Mouse (Mus musculus): ENCODE measurements at regions not wholly inside any gene's neighbourhood (a gene's known extent, or its start where the extent isn't known, plus 50 kb on each side); places are given as distances from the start of the nearest gene placed in this dataset.

DNA sequence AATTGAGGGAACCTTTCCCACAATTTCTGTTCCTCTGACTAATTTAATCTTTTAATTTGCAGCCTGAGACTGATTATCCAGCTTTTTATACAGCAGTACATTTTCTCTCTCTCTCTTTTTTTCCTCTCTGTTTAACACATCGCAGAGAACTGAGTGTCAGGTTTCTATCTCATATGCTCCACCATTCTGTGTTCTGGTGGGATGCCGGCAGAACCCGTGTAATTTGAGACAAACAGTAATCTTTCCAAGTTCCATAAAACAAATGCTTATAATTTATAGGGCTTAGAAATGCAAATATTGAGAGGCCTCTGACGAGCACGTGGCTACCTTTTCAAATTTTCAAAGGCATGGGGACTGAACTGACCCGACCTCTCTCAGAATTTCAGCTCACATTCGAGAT lies 59.1 kb downstream of the Zbtb18 start:
- TF ChIP-seq CTCF (conservative IDR thresholded peaks at IDR 0.05 in 1 of 2, IDR thresholded peaks at IDR 0.05 in 1 of 2; ENCODE audit: low read depth in 2 of 2, low read length in 2 of 2) (no peak), TCF12 (IDR thresholded peaks at IDR 0.05; ENCODE audit: low read depth, low read length) (no peak), POLR2A (IDR thresholded peaks at IDR 0.05; ENCODE audit: low read depth, low read length) (no peak), KAT2A (IDR thresholded peaks at IDR 0.05; ENCODE audit: insufficient replicate concordance, low read length) (no peak), ZKSCAN1 (IDR thresholded peaks at IDR 0.05; ENCODE audit: borderline replicate concordance, low read depth, low read length) (no peak), USF1 (IDR thresholded peaks at IDR 0.05; ENCODE audit: low read depth, low read length) (no peak), EP300 (IDR thresholded peaks at IDR 0.05; ENCODE audit: low read length) (no peak), USF2 (conservative IDR thresholded peaks at IDR 0.05; ENCODE audit: low read depth, low read length) (no peak), ETS1 (conservative IDR thresholded peaks at IDR 0.05; ENCODE audit: low read depth, low read length) (no peak), E2F4 (IDR thresholded peaks at IDR 0.05; ENCODE audit: insufficient replicate concordance, low read depth, low read length) (no peak), HCFC1 (IDR thresholded peaks at IDR 0.05; ENCODE audit: low read depth, low read length) (no peak), BHLHE40 (IDR thresholded peaks at IDR 0.05; ENCODE audit: low read depth, low read length) (no peak), IRF4 (IDR thresholded peaks at IDR 0.05; ENCODE audit: low read depth, low read length) (no peak)

Measured in CH12.LX (cell line).